Mouse (Mus musculus): ENCODE measurements around the gene Shc1.

GRCm38 (mm10) chr3:89396654-89397005, 21.6 kb upstream of the Shc1 start:
- no peak for TF ChIP-seq CTCF (IDR thresholded peaks at IDR 0.05; ENCODE audit: low read depth, low read length)
- TF ChIP-seq EP300 (IDR thresholded peaks at IDR 0.05; ENCODE audit: insufficient read depth, low read depth, low read length), result no peak

Data from ES-Bruce4 (cell line).